Mouse (Mus musculus): ENCODE results near the gene Slc6a19.

The Slc6a19 gene

DNA sequence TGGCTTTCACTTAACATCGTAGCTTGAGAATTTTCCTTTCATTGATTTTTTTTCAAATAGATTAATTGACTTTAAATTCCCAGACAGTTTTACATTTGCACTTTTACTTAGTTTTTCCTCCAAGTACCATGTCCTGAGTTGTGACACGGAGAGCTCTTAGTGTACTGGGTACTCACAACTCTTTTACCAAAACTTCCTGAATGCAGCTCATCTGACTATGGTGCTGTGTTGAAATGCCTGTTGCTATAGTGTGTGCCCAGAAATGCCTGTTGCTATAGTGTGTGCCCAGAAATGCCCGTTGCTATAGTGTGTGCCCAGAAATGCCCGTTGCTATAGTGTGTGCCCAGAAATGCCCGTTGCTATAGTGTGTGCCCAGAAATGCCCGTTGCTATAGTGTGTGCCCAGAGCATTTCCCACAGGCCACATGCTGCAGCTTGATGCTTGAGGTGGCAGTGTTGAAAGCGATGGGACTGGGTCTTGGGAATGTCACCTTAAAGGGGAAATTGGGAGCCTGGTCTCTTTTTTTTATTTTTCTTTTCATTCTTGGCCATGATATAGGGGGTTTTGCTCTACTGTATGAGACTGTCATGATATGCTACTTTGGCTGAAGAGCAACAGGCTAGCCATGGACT is at the start of gene Slc6a19:
Slc6a19 (minus strand) TSS at position 172 of the 632 bp plus-strand sequence.
- no peak for TF ChIP-seq GATA4 (IDR thresholded peaks at IDR 0.05; ENCODE audit: insufficient replicate concordance, low read length)

DNA sequence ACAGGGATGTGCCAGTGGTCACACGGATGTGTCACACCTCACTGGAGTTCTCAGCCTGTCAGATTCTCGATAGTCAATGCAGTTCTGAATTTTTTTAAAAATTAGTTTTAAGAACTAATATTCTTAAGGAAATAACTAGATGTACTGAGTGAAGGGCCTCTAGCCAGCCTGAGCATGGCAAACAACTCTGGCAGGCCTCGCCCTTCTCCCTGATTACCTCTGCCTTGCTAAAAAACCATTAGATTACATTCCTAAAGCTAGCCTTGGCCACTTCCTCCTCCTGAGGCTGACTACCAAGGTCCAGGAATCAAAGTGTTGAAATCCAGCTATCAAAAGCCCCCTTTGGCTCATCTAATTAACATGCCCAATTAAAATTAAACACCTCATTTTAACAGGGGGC is 46.6 kb upstream of the Slc6a19 start:
- no peak for TF ChIP-seq GATA4 (IDR thresholded peaks at IDR 0.05; ENCODE audit: insufficient replicate concordance, low read length)

DNA sequence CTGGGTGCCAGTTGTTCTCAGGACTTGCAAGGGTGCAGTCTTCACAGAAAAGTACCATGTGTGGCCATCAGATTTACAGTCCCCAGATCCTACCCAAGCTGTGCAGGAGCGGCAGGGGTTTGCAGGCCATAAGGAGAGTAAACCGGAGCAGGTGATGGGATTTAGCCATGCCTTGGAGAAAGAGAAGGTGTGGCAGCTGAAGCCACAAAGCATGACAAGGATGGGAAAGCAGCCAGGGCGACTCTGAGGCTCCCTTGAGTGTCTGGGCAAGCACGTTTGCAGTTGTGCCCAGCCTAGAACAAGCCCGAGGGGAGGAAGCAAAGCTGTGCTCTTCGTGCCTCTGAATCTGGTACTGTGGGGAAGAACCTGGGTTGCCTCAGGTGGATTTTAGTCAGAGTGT is 45.8 kb upstream of the Slc6a19 start:
- no peak for TF ChIP-seq GATA4 (IDR thresholded peaks at IDR 0.05; ENCODE audit: insufficient replicate concordance, low read length)

DNA sequence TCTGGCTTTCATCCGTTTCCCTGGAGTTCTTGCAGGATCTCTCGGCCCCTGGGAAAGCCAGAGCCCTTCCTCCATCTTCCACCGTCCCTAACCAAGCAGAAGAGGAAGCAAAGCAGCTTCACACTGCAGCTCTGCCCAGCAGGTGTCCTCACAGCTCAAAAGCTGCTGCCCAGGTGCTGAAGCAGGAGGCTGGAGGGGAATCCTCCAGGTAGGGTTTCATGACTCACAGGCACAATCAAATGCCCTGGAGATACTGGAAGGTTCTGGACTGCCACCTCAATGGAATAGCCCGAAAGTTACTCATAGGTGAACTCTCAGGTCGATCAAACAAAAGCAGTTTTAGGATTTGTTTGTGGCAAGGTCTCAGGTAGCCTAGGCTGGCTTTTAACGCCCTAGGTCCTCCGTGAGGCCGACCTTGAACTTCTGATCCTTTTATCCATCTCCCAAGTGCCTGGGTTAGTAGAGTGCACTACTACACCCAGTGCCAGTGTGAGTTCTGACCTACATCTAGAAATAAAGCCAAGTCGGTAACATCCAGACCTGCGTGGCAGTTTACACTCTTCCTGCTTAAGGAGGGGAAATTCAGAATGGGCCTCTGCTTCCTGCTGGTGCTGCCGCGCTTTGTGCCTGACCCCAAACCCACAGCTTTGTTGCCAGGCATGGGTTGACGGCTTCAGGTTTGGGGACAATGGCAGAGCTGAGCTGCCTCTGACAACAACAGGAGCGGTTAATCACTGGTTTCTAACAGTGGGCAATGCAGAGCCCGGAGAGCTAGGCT is 44.2 kb upstream of the Slc6a19 start:
- TF ChIP-seq GATA4 (IDR thresholded peaks at IDR 0.05; ENCODE audit: insufficient replicate concordance, low read length) = no peak

DNA sequence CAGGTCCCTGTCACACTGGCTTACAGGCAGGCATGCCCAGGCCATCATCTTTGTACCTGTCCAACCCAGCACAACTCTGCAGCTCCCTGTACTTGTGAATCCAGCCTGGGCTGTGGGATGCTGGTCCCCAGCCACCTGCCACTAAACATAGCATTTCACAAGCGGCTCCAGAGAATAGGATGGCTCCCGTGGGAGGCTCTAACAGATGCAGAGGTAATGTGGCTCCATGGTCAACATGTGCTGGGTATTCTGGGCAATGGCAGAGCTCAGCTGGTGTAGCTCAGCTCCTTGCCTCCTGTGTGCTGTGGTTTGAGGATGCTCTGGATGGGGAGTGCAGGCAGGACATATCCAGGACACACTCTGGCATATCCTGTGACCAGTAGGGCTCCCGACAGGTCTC is 39.0 kb upstream of the Slc6a19 start:
- TF ChIP-seq GATA4 (IDR thresholded peaks at IDR 0.05; ENCODE audit: insufficient replicate concordance, low read length) = no peak

DNA sequence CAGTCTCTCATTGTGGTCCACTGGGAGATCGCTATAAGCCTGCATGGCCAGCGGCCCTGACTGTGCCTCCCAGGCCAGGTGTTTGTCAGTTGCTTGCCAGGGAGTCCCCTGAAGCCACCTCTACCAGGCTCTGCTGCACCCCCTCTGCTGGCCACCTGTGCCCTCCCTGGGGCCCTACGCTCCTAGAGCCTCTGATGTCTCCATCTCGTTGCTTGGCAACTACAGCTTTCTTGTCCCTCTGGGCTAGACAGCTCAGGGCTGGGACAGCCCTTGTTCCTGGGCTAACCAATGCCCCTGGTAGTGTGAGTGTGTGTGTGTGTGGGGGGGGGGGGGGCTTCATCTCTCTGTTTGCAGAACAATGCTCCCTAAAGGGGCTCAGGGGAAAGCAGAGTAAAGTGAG is 38.3 kb upstream of the Slc6a19 start:
- no peak for TF ChIP-seq GATA4 (IDR thresholded peaks at IDR 0.05; ENCODE audit: insufficient replicate concordance, low read length)

DNA sequence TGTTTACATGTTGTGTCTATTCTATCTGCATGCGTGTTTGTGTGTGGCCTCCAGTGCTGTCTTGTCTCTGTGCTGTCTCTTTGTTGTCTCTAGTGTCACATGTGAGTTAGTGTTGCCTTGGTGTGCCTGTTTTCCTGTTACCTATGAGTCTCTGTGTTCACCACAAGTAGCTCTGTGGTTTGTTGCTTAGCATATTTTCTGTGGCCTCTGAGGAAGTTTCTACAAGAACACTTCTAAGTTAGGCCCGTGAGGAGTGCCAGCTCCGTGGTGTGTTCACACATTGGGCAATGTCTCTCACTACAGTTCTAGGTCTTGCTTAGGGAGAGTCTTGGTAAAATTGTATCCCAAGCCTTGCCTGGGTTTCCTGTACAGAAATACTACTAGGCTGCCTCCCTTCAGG is 32.3 kb upstream of the Slc6a19 start:
- no peak for TF ChIP-seq GATA4 (IDR thresholded peaks at IDR 0.05; ENCODE audit: insufficient replicate concordance, low read length)

DNA sequence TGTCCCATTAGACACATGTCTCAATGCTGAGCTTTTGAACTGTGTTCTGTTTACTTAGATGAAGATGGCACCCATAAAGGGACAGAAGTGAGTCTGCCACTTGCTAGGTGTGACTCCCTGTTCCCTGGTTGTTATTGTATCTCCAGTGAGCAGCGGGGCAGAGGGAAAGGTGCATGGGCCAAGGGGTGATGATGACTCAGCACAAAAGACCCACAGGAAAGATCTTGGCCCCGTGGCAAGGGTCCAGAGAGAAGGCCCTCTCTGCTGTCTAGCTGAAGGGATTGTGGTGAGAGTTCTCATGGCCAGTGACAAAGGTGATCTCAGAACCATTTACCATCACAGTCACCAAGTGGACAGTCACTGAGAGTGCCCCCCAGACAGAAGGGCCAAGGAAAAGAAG is 31.3 kb upstream of the Slc6a19 start:
- TF ChIP-seq GATA4 (IDR thresholded peaks at IDR 0.05; ENCODE audit: insufficient replicate concordance, low read length) = no peak

DNA sequence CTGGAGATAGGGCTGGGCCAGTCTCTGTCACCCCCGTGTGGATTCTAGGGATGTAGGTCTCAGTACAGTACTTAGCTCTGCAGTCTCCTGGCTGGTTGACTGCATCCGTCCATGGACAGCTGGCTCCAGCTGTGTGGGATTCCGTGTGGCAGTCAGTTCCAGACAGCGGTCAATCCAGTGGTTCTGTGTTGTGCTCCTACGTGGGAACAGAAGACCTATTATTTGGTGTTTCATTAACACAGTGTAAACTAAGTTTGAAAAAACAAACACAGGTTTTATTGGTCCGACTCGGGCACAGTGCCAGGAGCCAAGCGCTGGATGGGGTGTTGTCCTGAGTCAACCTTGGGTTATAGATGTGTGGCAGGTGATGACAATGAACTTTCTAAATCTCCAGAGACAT is 30.6 kb upstream of the Slc6a19 start:
- no peak for TF ChIP-seq GATA4 (IDR thresholded peaks at IDR 0.05; ENCODE audit: insufficient replicate concordance, low read length)

DNA sequence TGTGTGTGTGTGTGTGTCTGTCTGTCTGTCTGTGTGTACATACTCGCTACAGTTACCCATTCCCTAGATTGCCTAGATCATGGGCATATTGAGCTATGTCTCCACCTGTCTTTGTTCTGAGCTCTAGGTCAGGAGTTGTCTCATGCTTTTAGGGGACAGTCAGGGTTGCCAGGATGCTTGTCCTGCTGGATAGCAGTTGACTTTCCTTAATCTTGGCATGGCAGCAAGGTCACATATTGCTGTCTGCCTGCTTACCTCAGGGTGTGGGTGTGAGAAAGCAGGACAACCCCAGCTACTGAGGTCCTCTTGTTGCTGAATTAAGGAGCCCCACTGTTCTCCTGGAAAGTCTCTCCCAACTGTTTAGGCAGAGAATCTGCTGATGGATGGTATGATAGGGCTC is 29.7 kb upstream of the Slc6a19 start:
- TF ChIP-seq GATA4 (IDR thresholded peaks at IDR 0.05; ENCODE audit: insufficient replicate concordance, low read length) = no peak

DNA sequence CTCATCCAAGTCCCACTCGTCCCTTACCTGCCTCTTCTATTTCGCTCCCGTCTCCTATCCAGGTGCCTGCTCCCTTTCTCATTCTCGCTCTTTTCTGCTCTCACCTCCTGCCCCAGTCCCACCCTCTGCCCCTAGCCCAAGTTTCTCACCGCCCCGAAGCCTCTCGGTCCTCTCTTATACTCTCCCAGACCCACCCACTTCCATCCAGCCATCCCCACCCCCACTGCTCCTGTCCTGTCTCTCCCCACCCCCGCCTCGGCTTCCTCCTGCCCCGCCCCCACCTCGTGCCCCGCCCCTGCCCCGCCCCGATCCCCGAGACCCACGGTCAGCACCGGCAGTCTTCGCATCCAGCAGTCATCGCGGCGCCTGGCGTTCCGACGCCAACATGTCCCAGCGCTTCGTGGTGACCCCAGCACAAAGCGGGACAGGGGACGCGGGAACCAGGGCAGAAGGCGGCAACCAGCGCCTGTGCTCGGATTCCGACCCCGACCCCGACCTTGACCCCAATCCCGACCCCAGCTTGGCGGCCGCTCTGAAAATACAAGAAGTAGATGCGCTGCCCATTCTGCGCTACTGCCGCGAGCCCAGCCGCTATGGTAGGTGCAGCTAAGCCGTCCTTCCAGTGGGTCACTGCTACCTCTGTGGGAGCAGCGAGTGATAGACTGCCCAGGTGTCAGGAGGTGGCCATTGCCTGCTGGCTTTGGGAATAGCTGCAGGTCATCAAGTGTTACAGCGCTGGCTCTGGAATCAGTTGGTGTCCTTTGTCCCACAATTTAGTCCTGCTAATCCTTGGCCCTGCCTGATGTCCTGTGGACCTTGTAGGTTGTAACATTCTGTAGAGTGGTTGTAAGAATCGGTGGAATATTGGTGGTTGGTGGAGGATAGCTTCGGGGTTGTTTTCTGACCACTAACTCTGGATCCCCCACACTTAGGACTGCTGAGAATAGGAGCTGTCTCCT is 28.4 kb upstream of the Slc6a19 start, which contains the start of gene Slc12a7:
Slc12a7 (plus strand) TSS at position 353 of the 959 bp plus-strand sequence.
- TF ChIP-seq GATA4 (IDR thresholded peaks at IDR 0.05; ENCODE audit: insufficient replicate concordance, low read length) = no peak; the same call in 1 of the 2 replicates

DNA sequence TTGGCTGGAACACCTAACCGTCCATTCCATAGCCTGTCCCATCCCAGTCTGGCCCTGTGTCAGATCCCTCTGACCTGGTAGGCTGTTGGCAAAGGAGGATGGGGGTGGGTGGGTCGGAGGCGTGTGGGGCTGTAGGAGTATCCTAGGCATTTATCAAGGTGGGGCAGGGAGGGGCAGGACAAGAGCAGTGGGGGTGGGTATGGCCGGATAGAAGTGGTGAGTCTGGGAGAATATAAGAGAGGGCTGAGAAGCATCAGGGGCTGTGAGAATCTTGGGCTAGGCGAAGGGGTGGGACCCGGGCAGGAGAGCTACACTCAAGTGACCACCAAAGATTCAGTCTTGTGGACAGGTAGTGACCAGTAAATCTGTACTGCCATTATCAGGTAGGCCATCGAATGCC is 27.6 kb upstream of the Slc6a19 start:
- no peak for TF ChIP-seq GATA4 (IDR thresholded peaks at IDR 0.05; ENCODE audit: insufficient replicate concordance, low read length)

DNA sequence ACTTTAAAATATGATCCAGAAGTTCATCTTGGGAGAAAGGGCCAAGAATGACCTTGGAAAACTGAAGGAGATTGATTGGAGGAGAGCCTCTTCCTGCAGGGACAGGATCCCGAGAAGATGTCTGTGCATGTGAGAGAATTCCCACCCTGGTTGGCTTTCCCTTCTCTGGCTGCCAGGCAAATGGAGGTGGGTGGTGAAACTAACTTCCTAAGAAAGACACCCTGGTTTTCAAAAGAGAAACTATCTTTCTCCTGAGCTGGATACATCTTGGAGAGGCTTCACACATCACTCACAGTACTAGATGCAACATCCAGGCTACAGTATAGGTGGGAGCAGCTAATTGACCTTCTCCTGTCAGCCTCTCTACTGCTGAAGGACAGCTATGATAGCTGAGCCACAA is 26.2 kb upstream of the Slc6a19 start:
- TF ChIP-seq GATA4 (IDR thresholded peaks at IDR 0.05; ENCODE audit: insufficient replicate concordance, low read length) = no peak

DNA sequence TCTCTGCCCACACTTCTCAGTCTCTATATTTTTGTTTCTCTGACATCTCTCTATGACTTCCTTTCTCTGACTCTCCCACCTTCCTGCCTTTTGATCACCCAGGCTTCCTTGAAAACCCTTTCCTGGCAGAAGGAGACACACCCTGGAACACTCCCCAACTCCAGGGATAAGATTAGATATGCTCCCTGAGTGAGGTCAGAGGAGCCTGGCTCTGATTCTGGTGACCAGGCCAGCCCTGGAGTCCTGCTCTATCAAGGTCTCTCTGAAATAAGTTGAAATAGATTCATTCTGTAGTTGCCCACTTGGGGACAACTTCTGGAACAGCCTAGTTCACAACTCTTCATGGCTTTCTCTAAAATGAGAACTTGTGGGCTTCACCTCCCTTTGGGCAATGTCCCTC is 24.0 kb upstream of the Slc6a19 start:
- TF ChIP-seq GATA4 (IDR thresholded peaks at IDR 0.05; ENCODE audit: insufficient replicate concordance, low read length) = peak; percentile 39; the same call in 1 of the 2 replicates

DNA sequence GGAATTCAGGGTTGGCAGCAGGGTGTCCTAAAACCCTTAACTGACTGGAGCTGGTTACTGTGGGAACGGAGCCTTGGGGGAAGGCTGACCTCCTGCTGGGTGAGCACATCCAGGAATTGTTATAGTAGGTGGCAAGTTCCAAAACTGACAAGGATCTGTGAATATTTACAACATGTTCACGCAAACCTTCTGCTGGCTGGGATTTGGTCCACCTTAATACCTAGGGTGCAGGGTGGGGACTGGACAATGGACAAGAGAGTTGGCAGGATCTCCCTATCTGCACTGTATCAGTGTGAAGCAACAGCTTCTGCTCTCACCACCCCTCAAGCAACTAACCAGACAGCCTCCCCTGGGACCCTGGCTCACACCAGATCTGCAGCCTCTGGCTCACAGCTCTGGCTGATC is 23.0 kb upstream of the Slc6a19 start:
- no peak; the same call in 1 of the 2 replicates for TF ChIP-seq GATA4 (IDR thresholded peaks at IDR 0.05; ENCODE audit: insufficient replicate concordance, low read length)

Data from liver, adult (tissue).